Mouse (Mus musculus) liver, adult 10 weeks (tissue): ENCODE results near the gene Pfkp. TPM values are rescaled to one million over a fixed set of nuclear protein-coding genes. Genes with fewer than 3 reads are reported as not detected.

Experiments used
- polyA plus RNA-seq: library from polyadenylated mRNA; stranded (reverse); fragments of 350-450 nt; fragmentation: Illumina TruSeq; extraction: RNeasy Lipid Tissue Mini Kit (QIAGEN cat#74804); gene quantifications from one replicate; pipeline ENCODE4 v1.2.3, GENCODE M21; 2014; ENCODE audit warnings: low read depth, low replicate concordance

Pfkp gene
- polyA plus RNA-seq: 0.69 TPM

DNA sequence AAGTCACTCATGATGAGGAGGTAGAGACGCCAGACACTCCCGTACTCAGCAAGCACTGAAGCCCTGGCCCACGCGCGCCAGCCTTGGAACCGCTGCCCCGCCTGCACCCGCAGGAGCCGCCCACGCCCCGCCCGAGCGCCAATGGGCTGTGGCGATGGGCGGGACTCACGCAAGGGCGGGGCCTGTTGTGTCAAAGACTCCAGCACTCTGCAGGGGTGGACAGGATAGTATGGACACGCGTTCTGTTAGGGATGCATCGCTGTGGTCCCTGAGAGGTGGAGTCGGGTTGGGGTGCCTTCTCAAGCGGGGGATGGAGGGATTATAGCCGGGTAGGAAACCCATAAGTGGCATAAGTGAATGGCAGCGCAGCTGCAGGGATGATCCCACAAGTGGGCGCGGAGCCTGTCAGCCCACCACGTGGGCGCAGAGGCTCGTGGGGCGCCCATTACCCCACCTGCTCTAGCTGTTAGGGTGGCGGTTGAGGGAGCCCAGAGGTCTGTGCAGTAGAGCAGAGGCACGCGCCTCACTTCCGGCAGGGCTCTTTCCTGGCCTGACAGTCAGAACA is at the start of gene Pfkp:
Gene Pfkp (minus strand): TSS at position 109 of the 565 bp plus-strand sequence.

Other genes starting within 250 kb of the Pfkp start
- gene Pitrm1, start 100.6 kb downstream of the Pfkp start, polyA plus RNA-seq: 23.0 TPM